Mouse (Mus musculus) yolk sac, embryonic 10.5 days (tissue): ENCODE measurements around the gene Tnr.

Source experiments
- DNase-seq: peaks from one replicate; pipeline ENCODE4 v3.0.0-alpha.2; 2017; ENCODE audit warnings: low spot score

Gene Tnr

DNA sequence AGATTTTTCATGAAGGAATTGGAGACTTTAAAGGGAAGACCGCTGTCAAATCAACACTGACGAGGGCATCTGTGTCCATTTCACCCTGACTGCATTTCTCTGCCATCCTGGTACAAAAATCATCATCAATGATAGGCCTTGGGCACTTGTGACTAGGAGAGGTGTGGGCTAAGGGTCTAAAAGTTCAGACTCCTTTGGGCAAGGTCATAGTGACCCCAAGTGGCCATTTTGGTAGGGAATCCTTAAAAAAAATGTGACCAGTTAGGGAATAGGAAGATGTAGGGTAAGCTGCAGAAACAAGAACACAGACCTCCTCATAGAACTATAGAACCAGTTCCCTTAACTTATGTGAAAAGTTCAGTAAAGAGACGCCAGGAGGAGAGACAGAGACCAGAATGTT is 355.1 kb downstream of the Tnr start:
- no peak for DNase-seq

- no peak for DNase-seq
Observed at GRCm38 (mm10) chr1:159879866-159880265, 356.3 kb downstream of the Tnr start.

DNA sequence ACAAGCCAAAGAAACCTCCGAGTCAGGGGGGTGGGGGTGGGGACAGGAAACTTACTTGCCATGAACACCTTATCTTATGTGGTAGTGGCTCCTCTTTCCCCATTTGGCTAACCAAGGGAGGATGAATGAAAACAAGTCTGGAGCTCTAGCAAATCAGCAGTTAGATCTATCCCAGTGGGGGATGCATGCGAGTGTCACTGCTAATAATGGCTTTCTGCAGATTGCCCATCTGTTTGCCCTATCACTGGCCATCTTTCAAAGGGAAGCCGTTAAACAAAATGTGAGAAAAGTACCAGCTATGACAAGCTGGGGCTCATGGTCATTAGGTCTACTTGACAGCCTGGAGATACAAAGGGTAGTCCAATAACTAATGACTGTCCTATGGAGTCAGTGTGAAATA is 361.9 kb downstream of the Tnr start:
- no peak for DNase-seq

- DNase-seq, result no peak
Observed at GRCm38 (mm10) chr1:159888611-159889010, 365.0 kb downstream of the Tnr start.

DNA sequence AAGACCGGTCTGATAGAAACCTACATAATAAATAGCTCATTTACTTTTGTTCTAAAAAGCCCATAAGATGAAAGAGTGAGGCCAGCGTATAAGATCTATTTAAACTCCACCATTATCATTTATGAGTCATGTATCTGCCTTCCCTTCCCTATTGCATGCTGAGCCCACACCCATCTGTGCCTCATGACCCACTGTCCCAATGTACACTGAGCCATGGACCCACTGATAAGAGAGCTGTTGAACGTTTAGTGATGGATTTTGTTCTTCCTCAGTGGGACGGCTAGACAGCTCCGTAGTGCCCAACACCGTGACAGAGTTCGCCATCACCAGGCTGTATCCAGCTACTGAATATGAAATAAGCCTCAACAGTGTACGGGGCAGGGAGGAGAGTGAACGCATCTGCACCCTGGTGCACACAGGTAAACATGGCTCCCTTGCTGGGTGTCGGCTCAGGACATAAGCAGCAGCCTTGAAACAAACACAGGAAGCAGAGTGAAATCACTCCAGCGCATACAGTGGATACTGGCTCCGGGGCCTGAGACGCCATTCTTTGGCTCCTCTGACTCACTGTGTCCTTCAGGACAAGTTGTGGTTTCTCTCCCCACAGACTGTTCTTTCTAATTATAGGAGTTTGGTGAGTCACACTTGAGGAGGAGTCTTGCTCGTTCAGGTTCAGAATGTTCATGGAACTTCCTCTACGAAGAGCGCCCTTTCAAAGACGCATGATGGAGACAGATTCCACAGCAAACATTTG is 365.6 kb downstream of the Tnr start:
- no peak for DNase-seq

- no peak for DNase-seq
Observed at GRCm38 (mm10) chr1:159890524-159890923, 367.0 kb downstream of the Tnr start.

DNA sequence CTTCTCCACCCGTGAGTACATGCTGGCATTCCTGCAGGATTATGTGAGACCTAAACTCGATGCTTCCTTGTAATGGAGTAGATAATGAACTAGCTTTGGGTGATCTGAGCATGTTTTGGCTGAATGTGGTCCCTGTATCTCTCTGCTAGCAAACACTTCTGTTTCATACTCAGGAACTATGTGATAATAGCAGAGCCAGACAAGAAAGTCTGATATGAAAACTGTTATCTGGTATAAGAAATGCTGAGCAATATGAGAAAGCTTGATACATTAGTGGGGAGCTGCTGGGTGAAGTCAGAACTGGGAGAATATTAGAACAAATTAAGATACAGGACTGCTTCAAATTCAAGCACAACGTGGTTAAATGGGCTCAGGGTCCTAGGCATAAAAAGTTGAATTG is 371.5 kb downstream of the Tnr start:
- no peak for DNase-seq

- no peak for DNase-seq
Observed at GRCm38 (mm10) chr1:159899991-159900390, 376.4 kb downstream of the Tnr start.

GRCm38 (mm10) chr1:159900639-159901038 is 377.1 kb downstream of the Tnr start:
- DNase-seq, result no peak

DNA sequence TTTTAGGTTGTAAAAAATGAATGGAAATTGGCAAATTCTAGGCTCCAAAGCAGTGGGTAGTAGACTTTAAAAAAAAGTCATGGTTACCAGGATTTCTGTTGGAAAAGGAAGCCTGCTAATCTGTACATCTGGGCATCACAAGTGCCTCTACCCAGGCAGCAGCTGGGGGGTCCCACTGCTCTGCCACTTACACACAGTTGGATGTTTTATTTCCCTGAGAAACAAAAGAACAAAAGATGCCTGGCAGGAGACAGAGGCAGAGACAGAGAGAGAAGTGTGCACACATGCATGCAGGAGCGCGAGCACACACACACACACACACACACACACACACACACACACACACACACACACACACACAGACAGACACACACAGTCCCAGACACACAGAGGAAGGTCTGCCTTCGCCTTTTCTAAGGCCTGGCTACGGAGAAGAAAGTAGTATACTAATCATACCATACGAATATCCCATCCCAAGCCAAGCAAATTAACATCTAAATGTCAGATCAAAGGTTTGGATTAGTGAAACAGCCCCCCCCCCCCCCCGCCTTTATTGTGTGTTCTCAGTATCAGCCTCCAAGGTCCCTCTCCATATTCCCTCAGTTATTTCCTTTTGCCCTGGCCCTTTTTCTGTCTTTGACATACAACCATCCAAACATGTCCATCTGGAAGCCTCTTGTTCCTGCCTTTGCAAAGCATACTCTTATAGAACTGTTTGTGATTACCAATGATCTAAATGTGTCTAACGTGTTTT is 378.0 kb downstream of the Tnr start:
- DNase-seq, result no peak

- no peak for DNase-seq
Observed at GRCm38 (mm10) chr1:159902120-159902497, 378.5 kb downstream of the Tnr start.

GRCm38 (mm10) chr1:159911006-159911405 is 387.4 kb downstream of the Tnr start:
- DNase-seq, result no peak

GRCm38 (mm10) chr1:159914726-159915125 is 391.2 kb downstream of the Tnr start:
- DNase-seq, result no peak

DNA sequence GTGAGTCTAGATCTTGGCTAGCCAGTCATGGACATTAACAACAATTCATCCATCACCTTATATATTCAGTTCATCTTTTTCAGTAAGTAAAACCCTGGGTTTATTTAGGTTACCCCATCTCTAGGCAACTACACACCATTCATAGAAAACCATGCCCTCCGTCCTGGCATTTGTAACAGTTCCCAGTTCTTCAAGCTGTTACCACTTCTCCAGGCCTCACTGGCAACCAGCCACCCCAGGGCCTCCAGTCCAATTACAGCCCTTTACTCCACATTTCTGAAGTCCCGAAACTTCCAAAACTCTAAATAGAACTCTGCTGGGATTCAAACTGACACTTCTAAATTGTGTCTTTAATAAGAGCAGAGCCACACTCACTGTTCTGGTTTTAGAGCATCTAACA is 397.0 kb downstream of the Tnr start:
- DNase-seq, result no peak

- no peak for DNase-seq
Observed at GRCm38 (mm10) chr1:159923010-159923409, 399.4 kb downstream of the Tnr start.

- no peak for DNase-seq
Observed at GRCm38 (mm10) chr1:159924105-159924504, 400.5 kb downstream of the Tnr start.

GRCm38 (mm10) chr1:159924684-159925083 is 401.1 kb downstream of the Tnr start:
- no peak for DNase-seq

GRCm38 (mm10) chr1:159928681-159929335 is 405.2 kb downstream of the Tnr start:
- DNase-seq, result no peak

- no peak for DNase-seq
Observed at GRCm38 (mm10) chr1:159932092-159932491, 408.5 kb downstream of the Tnr start.

- DNase-seq, result no peak
Observed at GRCm38 (mm10) chr1:159932598-159932997, 409.0 kb downstream of the Tnr start.

DNA sequence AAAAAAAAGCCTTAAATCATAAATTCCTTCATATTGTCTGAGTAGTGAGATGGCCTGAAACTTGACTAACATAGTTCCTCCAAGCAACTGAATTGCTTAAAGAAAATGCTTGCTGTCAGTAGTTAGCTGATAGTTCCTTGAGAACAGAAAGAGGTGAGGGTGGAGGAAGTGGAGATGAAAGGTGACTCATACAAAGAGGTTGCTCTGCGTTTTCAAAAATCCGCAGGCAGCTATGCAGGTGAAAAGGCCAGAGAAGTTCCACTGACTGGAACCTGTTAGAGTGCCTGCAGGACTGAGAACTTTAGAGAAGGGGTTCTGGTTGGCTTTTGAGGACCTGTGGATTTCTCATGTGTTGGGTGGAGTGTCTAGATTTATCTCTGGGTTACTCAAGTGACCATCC is 414.9 kb downstream of the Tnr start:
- no peak for DNase-seq

DNA sequence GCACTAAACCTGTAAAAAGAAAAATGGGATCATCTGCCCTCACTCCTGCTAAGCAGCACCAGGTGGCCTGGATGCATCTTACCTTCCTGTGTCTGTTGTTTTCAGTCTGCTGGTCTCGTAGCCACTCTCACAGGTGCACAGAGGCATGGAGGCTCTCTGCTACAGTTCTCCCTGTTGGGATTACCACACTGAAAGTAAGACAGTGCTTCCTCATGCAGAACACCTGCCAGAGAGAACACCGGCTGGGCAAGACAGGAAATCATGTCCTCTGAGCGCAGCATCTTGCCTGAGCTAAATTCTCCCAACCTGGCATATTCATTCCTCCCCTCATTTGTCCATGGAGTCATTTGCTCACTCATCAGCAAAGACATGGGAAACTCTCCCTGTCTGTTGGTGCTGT is 415.8 kb downstream of the Tnr start:
- no peak for DNase-seq

- no peak for DNase-seq
Observed at GRCm38 (mm10) chr1:159953526-159953925, 430.0 kb downstream of the Tnr start.
